Mouse (Mus musculus): ENCODE results near the gene Myoz2. TPM values are rescaled to one million over a fixed set of nuclear protein-coding genes. Genes with fewer than 3 reads are reported as not detected.

Gene Myoz2
- polyA plus RNA-seq, 3 experiments from 2014 or later = not detected

GRCm38 (mm10) chr3:123001053-123001452 is 33.8 kb downstream of the Myoz2 start:
- ATAC-seq = no peak

GRCm38 (mm10) chr3:122998511-122998910 is 36.3 kb downstream of the Myoz2 start:
- no peak for ATAC-seq

GRCm38 (mm10) chr3:122996968-122997367 is 37.8 kb downstream of the Myoz2 start:
- ATAC-seq = no peak

GRCm38 (mm10) chr3:122986906-122987305 is 47.9 kb downstream of the Myoz2 start:
- no peak for ATAC-seq

- no peak for ATAC-seq
Measured at GRCm38 (mm10) chr3:122986386-122986785, 48.4 kb downstream of the Myoz2 start.

- no peak for ATAC-seq
Measured at GRCm38 (mm10) chr3:122985183-122985944, 49.5 kb downstream of the Myoz2 start.

GRCm38 (mm10) chr3:122984249-122985182 is 50.3 kb downstream of the Myoz2 start, which contains the start of gene Usp53:
TSS of gene Usp53 (minus strand) at chr3:122984510.
- ATAC-seq = peak; percentile 81

GRCm38 (mm10) chr3:122983849-122984248 is 51.0 kb downstream of the Myoz2 start:
- peak; percentile 56 for ATAC-seq

GRCm38 (mm10) chr3:122975964-122976363 is 58.9 kb downstream of the Myoz2 start:
- ATAC-seq = no peak

GRCm38 (mm10) chr3:122975363-122975762 is 59.5 kb downstream of the Myoz2 start:
- no peak for ATAC-seq

GRCm38 (mm10) chr3:122974833-122975232 is 60.0 kb downstream of the Myoz2 start:
- ATAC-seq = no peak

- ATAC-seq = no peak
Measured at GRCm38 (mm10) chr3:122972126-122972822, 62.5 kb downstream of the Myoz2 start.

GRCm38 (mm10) chr3:122968391-122968790 is 66.4 kb downstream of the Myoz2 start:
- no peak for ATAC-seq

- ATAC-seq = no peak
Measured at GRCm38 (mm10) chr3:122964301-122964700, 70.5 kb downstream of the Myoz2 start.

Other genes starting within 250 kb of the Myoz2 start
- not detected for gene Fabp2, start 139.9 kb downstream of the Myoz2 start, polyA plus RNA-seq (2017; shearing (Covaris generic))
- not detected for gene Gm10959, start 115.7 kb downstream of the Myoz2 start, polyA plus RNA-seq (2017; shearing (Covaris generic))
- 100 to 1,000 TPM in 2 of 3 experiments, 10 to 100 TPM in 1; 85.7 to 155 (median 104) TPM for gene 1810037I17Rik, start 110.8 kb downstream of the Myoz2 start, polyA plus RNA-seq (2017; shearing (Covaris generic))
- 10 to 100 TPM in 2 of 3 experiments, 1 to 10 TPM in 1; 8.6 to 16.5 (median 12.3) TPM for gene Usp53, start 50.5 kb downstream of the Myoz2 start, polyA plus RNA-seq (2017; shearing (Covaris generic))
- not detected for gene Synpo2, start 201.1 kb upstream of the Myoz2 start, polyA plus RNA-seq (2017; shearing (Covaris generic))
- 10 to 100 TPM; 17.3 to 30.5 (median 21.5) TPM for gene Sec24d, start 232.4 kb upstream of the Myoz2 start, polyA plus RNA-seq (2017; shearing (Covaris generic))